Mouse (Mus musculus) neural tube, embryonic 14.5 days (tissue): Measurements from ENCODE around the gene Phactr3. TPM values are rescaled to one million over a fixed set of nuclear protein-coding genes. Genes with fewer than 3 reads are reported as not detected.
"Not testable (repeated sequence)": the region's sequence is repeated elsewhere in the genome, so short reads cannot be mapped to it uniquely, and the experiment has no call there.

Source experiments
- ATAC-seq: fragments of 200-750 bp; cut with Nextera tagmentation; 2 replicates; pipeline ENCODE4 v1.8.0; 2017; ENCODE audit warnings: low read depth, mild to moderate bottlenecking, moderate TSS enrichment, moderate library complexity
- H3K27ac ChIP-seq: fragments of 300-500 bp; sonication (generic); 2 replicates; pipeline ENCODE4 v1.5.1; 2014; ENCODE audit warnings: low read depth, mild to moderate bottlenecking, control low read depth, low read length, moderate library complexity, mixed read lengths
- H3K27me3 ChIP-seq: fragments of 300-500 bp; sonication (generic); 2 replicates; pipeline ENCODE4 v1.6.1; 2014; ENCODE audit warnings: low read length; ENCODE audit not compliant: control insufficient read depth, insufficient read depth
- H3K36me3 ChIP-seq: fragments of 300-500 bp; sonication (generic); 2 replicates; pipeline ENCODE4 v1.6.1; 2014; ENCODE audit warnings: low read length, mixed read lengths; ENCODE audit not compliant: control insufficient read depth, insufficient read depth
- H3K4me1 ChIP-seq: fragments of 300-500 bp; sonication (generic); 2 replicates; pipeline ENCODE4 v1.6.1; 2014; ENCODE audit warnings: low read length; ENCODE audit not compliant: control insufficient read depth, insufficient read depth
- H3K4me2 ChIP-seq: fragments of 300-500 bp; sonication (generic); 2 replicates; pipeline ENCODE4 v1.6.1; 2014; ENCODE audit warnings: mild to moderate bottlenecking, low read depth, low read length, control low read depth
- H3K4me3 ChIP-seq: fragments of 300-500 bp; sonication (generic); 2 replicates; pipeline ENCODE4 v1.5.1; 2014; ENCODE audit warnings: low read depth, low read length, control low read depth, mixed read lengths
- H3K9ac ChIP-seq: fragments of 300-500 bp; sonication (generic); replicated peaks from 2 replicates; pipeline ENCODE4 v1.6.1; 2014; ENCODE audit warnings: low read depth, mild to moderate bottlenecking, control low read depth, low read length, mixed read lengths
- H3K9me3 ChIP-seq: fragments of 300-500 bp; sonication (generic); 2 replicates; pipeline ENCODE4 v1.6.1; 2016; ENCODE audit warnings: low read length; ENCODE audit not compliant: control insufficient read depth
- WGBS: fragments of 180-500 bp; shearing (Covaris S2); extraction: QIAGEN DNeasy Blood & Tissue Kit; methylation state at CpG from one replicate; pipeline ENCODE4 v1.1.7; 2014; 5-methylcytosine and 5-hydroxymethylcytosine counted together
- polyA plus RNA-seq: library from polyadenylated mRNA; unstranded; fragments of >200 nt; fragmentation: Nextera tagmentation; extraction: Ambion mirVana; gene quantifications from 2 replicates; pipeline ENCODE4 v1.2.1, GENCODE M21; 2014

Gene Phactr3
- polyA plus RNA-seq, 1 experiment from 2014 or later: 66.9 TPM

GRCm38 (mm10) chr2:178326750-178327465 lies 208.1 kb downstream of the Phactr3 start:
- Histone ChIP-seq H3K27ac (peak overlapping the region; percentile 83), H3K4me2 (peak overlapping the region; percentile 42; the same call in 1 of the 2 replicates), H3K9me3 (no peaks in the 10 kb centered on the region), H3K9ac (no peak overlapping the region; the same call in 1 of the 2 replicates), H3K4me3 (no peak overlapping the region), H3K4me1 (peaks cover 27% of the 10 kb centered on the region), H3K36me3 (peaks cover under 1% of the 10 kb centered on the region; the same call in 1 of the 2 replicates), H3K27me3 (no peaks in the 10 kb centered on the region)
- ATAC-seq: peak; percentile 62
- WGBS: 8% methylated on average over 5 of the region's 5 CpGs

DNA sequence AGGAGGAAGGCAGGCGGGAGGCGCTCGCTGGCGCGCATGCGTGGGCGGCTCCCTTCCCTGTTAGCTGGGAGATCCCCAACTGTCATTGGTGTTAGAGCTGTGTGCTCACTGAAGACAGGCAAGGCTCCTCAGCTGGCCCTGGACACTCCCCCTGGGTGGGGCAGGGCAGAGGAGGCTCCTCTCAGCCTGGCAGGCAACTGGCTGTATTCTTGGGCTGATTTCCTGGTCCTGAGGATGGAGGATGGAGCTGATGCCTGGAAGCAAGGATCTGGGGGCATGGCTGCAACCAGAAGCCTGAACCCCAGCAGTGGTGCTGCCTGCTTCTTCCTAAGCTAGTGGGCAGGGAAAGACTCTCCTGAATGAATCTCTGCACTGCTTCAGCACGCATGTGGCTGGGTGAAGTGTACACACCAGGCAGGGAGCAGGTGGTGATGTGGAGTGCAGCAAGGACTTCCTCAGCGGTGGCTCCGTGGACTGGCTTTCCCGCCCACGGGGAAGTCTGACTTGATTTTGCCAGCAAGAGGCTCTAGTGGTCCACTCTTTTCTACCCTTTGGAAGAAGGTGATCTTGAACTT lies 208.8 kb downstream of the Phactr3 start:
- peak overlapping the region; percentile 11; the same call in 1 of the 2 replicates for H3K4me3 ChIP-seq
- peak overlapping the region; percentile 42 for H3K4me2 ChIP-seq
- H3K4me1 ChIP-seq: peaks cover 27% of the 10 kb centered on the region
- H3K9me3 ChIP-seq: no peaks in the 10 kb centered on the region
- H3K27me3 ChIP-seq: no peaks in the 10 kb centered on the region
- WGBS: 8% methylated on average over 12 of the region's 12 CpGs
- peak overlapping the region; percentile 83 for H3K27ac ChIP-seq
- peaks cover 3% of the 10 kb centered on the region; the same call in 1 of the 2 replicates for H3K36me3 ChIP-seq
- ATAC-seq: peak; percentile 94
- H3K9ac ChIP-seq: peak overlapping the region; percentile 42; the same call in 1 of the 2 replicates

DNA sequence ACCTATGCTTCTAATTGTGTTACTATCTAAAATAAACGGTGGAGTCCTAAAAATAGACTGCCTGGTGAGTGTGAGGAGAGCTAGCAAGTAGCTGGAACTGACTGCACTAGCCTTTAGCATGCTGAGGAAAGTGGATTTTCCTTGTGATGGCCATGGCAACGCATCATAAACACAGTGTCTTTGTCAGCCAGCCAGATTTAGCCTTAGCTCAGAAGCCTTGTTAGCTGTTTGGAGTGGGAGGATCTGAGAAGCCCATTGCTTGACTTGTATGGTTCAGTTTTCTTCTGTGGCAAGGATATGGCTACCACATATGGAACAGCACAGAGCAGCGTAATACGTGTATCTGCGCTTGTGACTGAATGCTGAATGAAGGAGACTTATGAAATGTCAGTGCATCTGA lies 210.8 kb downstream of the Phactr3 start:
- H3K4me3 ChIP-seq: no peak overlapping the region
- ATAC-seq: no peak
- H3K4me1 ChIP-seq: peaks cover 27% of the 10 kb centered on the region
- H3K27ac ChIP-seq: no peak overlapping the region; the same call in 1 of the 2 replicates
- H3K9me3 ChIP-seq: no peaks in the 10 kb centered on the region
- no peak overlapping the region for H3K9ac ChIP-seq
- peak overlapping the region; percentile 7; the same call in 1 of the 2 replicates for H3K4me2 ChIP-seq
- WGBS: 78% methylated on average over 5 of the region's 5 CpGs
- H3K36me3 ChIP-seq: peaks cover 21% of the 10 kb centered on the region
- H3K27me3 ChIP-seq: no peaks in the 10 kb centered on the region

- Histone ChIP-seq H3K4me3 (no peak overlapping the region), H3K27me3 (no peaks in the 10 kb centered on the region), H3K27ac (no peak overlapping the region), H3K9ac (no peak overlapping the region), H3K4me1 (peaks cover 27% of the 10 kb centered on the region), H3K36me3 (peaks cover 21% of the 10 kb centered on the region), H3K4me2 (peak overlapping the region; percentile 7; the same call in 1 of the 2 replicates), H3K9me3 (no peaks in the 10 kb centered on the region)
- no peak for ATAC-seq
- WGBS: 71% methylated on average over 1 of the region's 1 CpGs
Measured at GRCm38 (mm10) chr2:178329986-178330385, 211.2 kb downstream of the Phactr3 start.

- Histone ChIP-seq H3K4me2 (no peak overlapping the region), H3K4me3 (no peak overlapping the region), H3K9ac (no peak overlapping the region), H3K27ac (no peak overlapping the region), H3K4me1 (no peaks in the 10 kb centered on the region), H3K36me3 (peaks cover 14% of the 10 kb centered on the region; the same call in 1 of the 2 replicates), H3K27me3 (no peaks in the 10 kb centered on the region), H3K9me3 (no peaks in the 10 kb centered on the region)
- ATAC-seq: no peak
- 30% methylated on average over 1 of the region's 1 CpGs for WGBS
Measured at GRCm38 (mm10) chr2:178337878-178338277, 219.1 kb downstream of the Phactr3 start.

GRCm38 (mm10) chr2:178339044-178339443 lies 220.3 kb downstream of the Phactr3 start:
- Histone ChIP-seq H3K27ac (no peak overlapping the region), H3K27me3 (no peaks in the 10 kb centered on the region), H3K9me3 (no peaks in the 10 kb centered on the region), H3K4me3 (no peak overlapping the region), H3K4me1 (no peaks in the 10 kb centered on the region), H3K36me3 (peaks cover 4% of the 10 kb centered on the region; the same call in 1 of the 2 replicates), H3K9ac (no peak overlapping the region), H3K4me2 (no peak overlapping the region)
- 4% methylated on average over 2 of the region's 2 CpGs for WGBS
- 0 out of 2 replicates have a peak, but pooled peaks have one; percentile 31 for ATAC-seq

GRCm38 (mm10) chr2:178342105-178342504 lies 223.3 kb downstream of the Phactr3 start:
- not testable (repeated sequence) for H3K4me3 ChIP-seq, H3K9ac ChIP-seq, H3K27me3 ChIP-seq, H3K9me3 ChIP-seq, H3K27ac ChIP-seq, H3K4me2 ChIP-seq, H3K4me1 ChIP-seq, H3K36me3 ChIP-seq, ATAC-seq

GRCm38 (mm10) chr2:178342597-178342996 lies 223.8 kb downstream of the Phactr3 start:
- Histone ChIP-seq H3K27ac (no peak overlapping the region), H3K27me3 (no peaks in the 10 kb centered on the region), H3K9me3 (no peaks in the 10 kb centered on the region), H3K36me3 (no peaks in the 10 kb centered on the region), H3K9ac (no peak overlapping the region), H3K4me2 (no peak overlapping the region), H3K4me1 (no peaks in the 10 kb centered on the region), H3K4me3 (no peak overlapping the region)
- WGBS: 68% methylated on average over 4 of the region's 4 CpGs
- no peak for ATAC-seq
